Mouse (Mus musculus): ENCODE measurements around the gene Lins1.

GRCm38 (mm10) chr7:66734993-66735392 is 45.3 kb downstream of the Lins1 start:
- TF ChIP-seq CTCF (conservative IDR thresholded peaks at IDR 0.05; ENCODE audit: low read length) = no peak
- no peak for TF ChIP-seq NANOG (IDR thresholded peaks at IDR 0.05; ENCODE audit: borderline replicate concordance, low read length)

All from E14TG2a.4 (cell line).